Mouse (Mus musculus) CH12.LX (cell line): ENCODE measurements around the gene Atp8a2. TPM values are rescaled to one million over a fixed set of nuclear protein-coding genes. Genes with fewer than 3 reads are reported as not detected.

Experiments
- DNase-seq: peaks from one replicate; pipeline ENCODE4 v3.0.0-alpha.2; 2013; ENCODE audit errors: extremely low read depth
- H3K27ac ChIP-seq: 2 replicates; pipeline ENCODE4 v1.5.1; 2012; ENCODE audit warnings: low read depth, mild to moderate bottlenecking, control low read depth, moderate library complexity; ENCODE audit not compliant: insufficient read depth
- H3K27me3 ChIP-seq: replicated peaks from 2 replicates; pipeline ENCODE3; 2012; ENCODE audit warnings: inconsistent platforms
- H3K36me3 ChIP-seq, 2 experiments: replicated peaks in 1 of 2; 2 replicates each; pipeline versions ENCODE3 to v1.6.1; 2012; ENCODE audit warnings: inconsistent platforms in 1 of 2, low read length in 1 of 2, mild to moderate bottlenecking in 1 of 2, mixed read lengths in 1 of 2, moderate library complexity in 1 of 2; ENCODE audit not compliant: control insufficient read depth in 1 of 2, insufficient read depth in 1 of 2
- H3K4me1 ChIP-seq, 2 experiments: 2 replicates each; pipeline ENCODE4 v1.6.1; 2012; ENCODE audit warnings: inconsistent platforms in 1 of 2, moderate library complexity in 1 of 2; ENCODE audit not compliant: insufficient read depth in 2 of 2, control insufficient read depth in 1 of 2
- H3K4me2 ChIP-seq: 2 replicates; pipeline ENCODE4 v1.6.1; 2012; ENCODE audit warnings: low read depth, mild to moderate bottlenecking, control low read depth; ENCODE audit not compliant: poor library complexity, insufficient read depth, severe bottlenecking
- H3K4me3 ChIP-seq, 3 experiments: fragments of 150-350 bp in 1 of 3; sonication (generic) in 1 of 3; replicated peaks in 1 of 3; 2 replicates each; pipeline versions ENCODE3 to v1.5.1; 2011 to 2012; ENCODE audit warnings: low read depth in 2 of 3, low read length in 2 of 3, mild to moderate bottlenecking in 2 of 3, moderate library complexity in 2 of 3, control low read depth in 1 of 3, improper control_type of control experiment in 1 of 3, inconsistent platforms in 1 of 3, mixed read lengths in 1 of 3; ENCODE audit not compliant: poor library complexity in 1 of 3
- H3K79me2 ChIP-seq: replicated peaks from 2 replicates; pipeline ENCODE4 v1.6.1; 2012; ENCODE audit warnings: mild to moderate bottlenecking, moderate library complexity; ENCODE audit not compliant: control insufficient read depth, poor library complexity, insufficient read depth, severe bottlenecking; ENCODE audit errors: extremely low read depth
- H3K9ac ChIP-seq: 2 replicates; pipeline ENCODE4 v1.6.1; 2012; ENCODE audit warnings: low read depth, mild to moderate bottlenecking, control low read depth, moderate library complexity; ENCODE audit not compliant: insufficient read depth
- H3K9me3 ChIP-seq: replicated peaks from 2 replicates; pipeline ENCODE3; 2012; ENCODE audit warnings: low read length, inconsistent platforms, mixed read lengths
- CTCF ChIP-seq, 2 experiments: IDR thresholded peaks in 1 of 2; conservative IDR thresholded peaks in 1 of 2; 2 replicates each; pipeline ENCODE4 v1.5.1; 2011 to 2012; ENCODE audit warnings: low read depth in 2 of 2, low read length in 2 of 2, improper control_type of control experiment in 1 of 2, inconsistent platforms in 1 of 2, mild to moderate bottlenecking in 1 of 2, moderate library complexity in 1 of 2
- ETS1 ChIP-seq: conservative IDR thresholded peaks from 2 replicates; pipeline ENCODE4 v1.6.1; 2012; ENCODE audit warnings: low read depth, mild to moderate bottlenecking, inconsistent platforms, low read length, improper control_type of control experiment, moderate library complexity
- KAT2A ChIP-seq: IDR thresholded peaks from 2 replicates; pipeline ENCODE4 v1.6.1; 2012; ENCODE audit warnings: low read length, improper control_type of control experiment, inconsistent platforms; ENCODE audit not compliant: insufficient replicate concordance
- MAX ChIP-seq: IDR thresholded peaks from 2 replicates; pipeline ENCODE4 v1.6.1; 2011; ENCODE audit warnings: low read length, improper control_type of control experiment
- MAZ ChIP-seq: IDR thresholded peaks from 2 replicates; pipeline ENCODE4 v1.6.1; 2012; ENCODE audit warnings: low read depth, mild to moderate bottlenecking, inconsistent platforms, low read length, improper control_type of control experiment, moderate library complexity
- MEF2A ChIP-seq: IDR thresholded peaks from 2 replicates; pipeline ENCODE4 v1.6.1; 2014; ENCODE audit warnings: low read depth, mild to moderate bottlenecking, inconsistent platforms, low read length, improper control_type of control experiment, borderline replicate concordance
- NELFE ChIP-seq: IDR thresholded peaks from 2 replicates; pipeline ENCODE4 v1.6.1; 2011; ENCODE audit warnings: low read depth, low read length, improper control_type of control experiment
- POLR2AphosphoS2 ChIP-seq: IDR thresholded peaks from 2 replicates; pipeline ENCODE4 v1.6.1; 2011; ENCODE audit warnings: low read depth, low read length, improper control_type of control experiment
- RCOR1 ChIP-seq: conservative IDR thresholded peaks from 2 replicates; pipeline ENCODE4 v1.6.1; 2012; ENCODE audit warnings: low read depth, mild to moderate bottlenecking, inconsistent platforms, low read length, improper control_type of control experiment
- TBP ChIP-seq: conservative IDR thresholded peaks from 2 replicates; pipeline ENCODE4 v1.6.1; 2011; ENCODE audit warnings: low read depth, low read length, improper control_type of control experiment
- USF1 ChIP-seq: IDR thresholded peaks from 2 replicates; pipeline ENCODE4 v1.6.1; 2014; ENCODE audit warnings: low read depth, mild to moderate bottlenecking, inconsistent platforms, low read length, improper control_type of control experiment
- ZMIZ1 ChIP-seq: IDR thresholded peaks from 2 replicates; pipeline ENCODE4 v1.6.1; 2012; ENCODE audit warnings: low read depth, mild to moderate bottlenecking, inconsistent platforms, low read length, improper control_type of control experiment
- ZNF384 ChIP-seq: IDR thresholded peaks from 2 replicates; pipeline ENCODE4 v1.6.1; 2012; ENCODE audit warnings: low read depth, low read length, improper control_type of control experiment, inconsistent platforms
- dilution Hi-C: fragments of 300-500 bp; cut with MboI; formaldehyde crosslinking; loops from 2 replicates; pipeline ENCODE4 v1.14.3; 2020; ENCODE audit warnings: low sequenced_read_pairs; ENCODE audit not compliant: extremely low pct_unique_long_range_greater_than_20kb, extremely low pct_ligation_motif_present
- in situ Hi-C: fragments of 300-500 bp; cut with MboI; formaldehyde crosslinking; loops from 3 replicates; pipeline ENCODE4 v1.14.3; 2019; ENCODE audit warnings: low sequenced_read_pairs, low pct_ligation_motif_present, low pct_unique_long_range_greater_than_20kb, mixed read lengths
- polyA plus RNA-seq: library from polyadenylated mRNA; unstranded; fragments of >175 nt; gene quantifications from 2 replicates; pipeline ENCODE4 v1.2.1, GENCODE M21; 2012; ENCODE audit warnings: low read depth; ENCODE audit not compliant: insufficient read length
- total RNA-seq, 2 experiments: library from RNA; depleted of rRNA; stranded (reverse); fragments of 300-350 nt in 1 of 2; fragments of >200 nt in 1 of 2; gene quantifications; 2 replicates each; pipeline ENCODE4 v1.2.3; 2012 to 2014

Gene Atp8a2
- total and polyA plus RNA-seq, 3 experiments = 0.15 to 0.29 (median 0.21) TPM

DNA sequence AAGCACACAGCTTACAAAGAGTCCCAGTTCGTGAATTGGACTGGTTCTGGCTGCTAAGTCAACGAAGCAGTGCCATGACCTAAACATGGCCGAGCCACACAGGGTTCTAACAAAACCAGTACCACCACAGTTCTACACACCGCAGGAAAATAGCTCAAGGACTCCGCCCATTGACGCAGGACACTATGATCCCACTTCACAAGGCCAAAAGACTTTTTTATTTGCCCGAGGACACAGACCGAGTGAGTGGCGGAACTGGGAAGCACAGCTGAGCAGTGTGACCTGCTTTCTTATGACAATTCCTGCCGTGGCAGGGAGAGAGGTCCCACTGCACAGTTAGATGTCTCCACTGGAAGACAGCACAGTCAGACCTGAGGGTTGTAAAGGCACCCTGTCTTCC, 548.4 kb downstream of the Atp8a2 start:
- H3K4me1 ChIP-seq = peaks cover 5 to 9% of the 10 kb centered on the region in 2 experiments; a peak in 3 of 4 replicates
- H3K27me3 ChIP-seq = no peaks in the 10 kb centered on the region
- no peaks in the 10 kb centered on the region for H3K36me3 ChIP-seq
- no peak overlapping the region for H3K9ac ChIP-seq
- H3K4me2 ChIP-seq = no peak overlapping the region
- in situ Hi-C loops = no loop called here
- no peak overlapping the region for H3K27ac ChIP-seq
- no peak overlapping the region for H3K4me3 ChIP-seq
- dilution Hi-C loops = no loop called here
- DNase-seq = no peak
- H3K79me2 ChIP-seq = no peaks in the 10 kb centered on the region
- TF ChIP-seq TBP (no peak), NELFE (no peak), ZMIZ1 (no peak), KAT2A (no peak), USF1 (no peak), MEF2A (no peak), ETS1 (no peak)
- H3K9me3 ChIP-seq = no peaks in the 10 kb centered on the region

DNA sequence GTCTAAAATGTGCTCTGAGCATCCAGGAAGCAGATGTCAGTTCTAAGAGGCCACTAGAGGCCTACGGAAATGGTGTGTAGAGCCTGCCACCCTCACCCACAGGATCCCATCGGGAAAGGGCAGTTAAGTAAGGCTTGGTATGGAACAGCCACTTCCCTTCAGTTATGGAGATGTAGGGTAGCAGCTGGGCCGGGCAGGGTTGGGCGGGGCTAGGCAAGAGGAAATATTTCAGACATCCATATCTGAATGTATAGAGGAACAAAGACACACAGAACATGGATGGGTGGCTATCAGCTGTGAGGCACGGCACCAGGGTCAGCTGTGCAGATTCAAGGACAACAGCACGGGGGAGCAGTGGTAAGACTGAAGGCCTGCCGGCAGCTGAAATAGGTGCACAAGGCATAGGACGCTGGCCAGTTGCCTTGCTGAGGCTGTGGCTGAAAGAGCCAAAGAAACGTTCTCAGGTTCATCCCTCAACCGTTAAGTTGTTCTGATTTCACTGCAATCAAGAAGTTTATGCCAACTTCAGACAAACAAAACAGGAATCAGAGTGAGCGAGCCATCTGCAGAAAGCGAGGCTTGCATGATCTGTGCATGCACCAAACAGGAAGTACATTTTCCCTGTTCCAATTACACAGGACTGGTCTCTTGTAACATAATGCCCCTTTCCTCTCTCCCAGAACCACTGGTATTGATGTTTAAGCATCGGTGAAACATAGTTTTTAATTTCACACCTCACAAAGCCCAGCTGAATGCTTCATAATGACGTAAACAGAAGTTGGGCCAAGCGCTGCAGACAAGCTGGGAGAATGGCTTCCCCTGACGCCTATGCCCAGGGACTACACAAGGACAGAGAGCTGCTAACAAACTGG, 549.9 kb downstream of the Atp8a2 start:
- no peaks in the 10 kb centered on the region for H3K79me2 ChIP-seq
- DNase-seq = no peak
- H3K4me1 ChIP-seq = peaks cover 12 to 14% of the 10 kb centered on the region in 2 experiments; a peak in 3 of 4 replicates
- no peak overlapping the region for H3K9ac ChIP-seq
- H3K27me3 ChIP-seq = no peaks in the 10 kb centered on the region
- H3K27ac ChIP-seq = no peak overlapping the region
- no peak for TF ChIP-seq MAX
- TF ChIP-seq ZNF384 = no peak
- TF ChIP-seq RCOR1 = no peak
- no peak for TF ChIP-seq POLR2AphosphoS2
- TF ChIP-seq ZMIZ1 = no peak
- TF ChIP-seq CTCF (conservative IDR thresholded peaks at IDR 0.05 in 1 of 2, IDR thresholded peaks at IDR 0.05 in 1 of 2; ENCODE audit: low read depth in 2 of 2, low read length in 2 of 2) = no peak
- TF ChIP-seq MAZ = no peak
- H3K4me2 ChIP-seq = no peak overlapping the region
- H3K36me3 ChIP-seq = no peaks in the 10 kb centered on the region
- in situ Hi-C loops = no loop called here
- dilution Hi-C loops = no loop called here
- H3K4me3 ChIP-seq = no peak overlapping the region
- no peaks in the 10 kb centered on the region for H3K9me3 ChIP-seq
